Mouse (Mus musculus): ENCODE measurements around the gene Sema4a. TPM values are rescaled to one million over a fixed set of nuclear protein-coding genes. Genes with fewer than 3 reads are reported as not detected.

Sema4a gene
- polyA plus RNA-seq, 1 experiment from 2014 or later = 29.1 TPM

DNA sequence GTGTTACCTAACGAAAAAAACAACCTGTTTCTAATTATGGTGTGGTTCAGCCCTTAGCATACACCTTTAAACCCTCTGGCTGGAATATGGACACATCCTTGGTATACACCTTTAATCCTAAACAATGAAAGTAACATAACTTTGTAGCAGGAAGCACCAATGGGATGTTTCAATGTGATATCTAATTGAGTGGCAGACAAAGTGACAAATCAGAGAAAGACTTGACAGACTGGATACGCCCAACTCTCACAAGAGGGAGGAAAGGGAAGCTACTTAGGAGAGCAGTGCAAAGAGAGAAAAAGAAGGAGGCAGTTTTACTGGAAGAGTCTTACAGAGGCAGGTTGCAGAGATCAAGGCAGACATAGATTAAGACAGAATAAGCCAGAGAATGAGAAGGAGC is 8.5 kb upstream of the Sema4a start:
- H3K4me3 ChIP-seq (ENCODE audit: low read depth, low read length) = no peak overlapping the region
- H3K9me3 ChIP-seq (replicated peaks; ENCODE audit: control insufficient read depth, low read length) = no peaks in the 10 kb centered on the region
- WGBS (ENCODE audit: insufficient replicate concordance) = 53% methylated on average over 2 of the region's 2 CpGs
- no peak overlapping the region for H3K9ac ChIP-seq (ENCODE audit: low read depth, low read length)
- H3K4me2 ChIP-seq (ENCODE audit: low read depth, low read length) = no peak overlapping the region
- no peak overlapping the region for H3K27ac ChIP-seq (ENCODE audit: low read length)
- H3K36me3 ChIP-seq (ENCODE audit: control insufficient read depth, insufficient read depth) = no peaks in the 10 kb centered on the region
- no peak for ATAC-seq (ENCODE audit: low read depth)
- H3K27me3 ChIP-seq (ENCODE audit: control insufficient read depth, insufficient read depth, low read depth, low read length) = no peaks in the 10 kb centered on the region
- H3K4me1 ChIP-seq (ENCODE audit: control insufficient read depth, low read depth, low read length) = peaks cover 2% of the 10 kb centered on the region; the same call in 1 of the 2 replicates

DNA sequence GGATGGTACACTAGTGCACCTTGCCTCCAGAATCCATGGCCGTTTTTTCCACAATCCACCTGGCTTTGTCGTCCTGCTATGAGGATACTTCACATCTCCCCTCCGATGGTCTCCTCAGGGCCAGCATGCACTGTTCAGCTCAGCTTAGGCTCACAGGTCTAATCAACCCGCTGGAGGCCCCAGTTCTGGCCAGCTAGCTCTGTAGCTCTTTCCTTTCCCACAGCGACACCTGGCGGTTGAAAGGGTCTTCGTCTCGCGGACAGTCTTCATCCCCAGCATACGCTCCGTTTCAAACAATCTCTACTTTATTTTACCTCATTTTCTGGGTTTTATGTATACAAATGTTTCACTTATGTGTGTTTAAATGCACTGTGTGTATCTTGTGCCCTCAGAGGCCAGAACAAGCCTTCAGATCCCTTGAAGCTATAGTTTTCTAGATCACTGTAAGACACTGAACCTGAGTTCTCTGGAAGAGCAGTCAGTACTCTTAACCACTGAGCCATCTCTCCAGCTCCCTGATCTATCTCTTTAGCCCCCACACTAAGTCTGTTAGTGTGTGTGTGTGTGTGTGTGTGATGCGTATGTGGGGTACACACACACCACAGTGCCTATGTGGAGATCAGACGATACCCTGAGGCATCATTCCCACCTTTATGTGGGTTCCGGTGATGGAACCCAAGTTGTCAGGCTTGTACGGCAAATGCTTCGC is 6.3 kb upstream of the Sema4a start:
- Histone ChIP-seq H3K27ac (ENCODE audit: low read length) (no peak overlapping the region), H3K36me3 (ENCODE audit: control insufficient read depth, insufficient read depth) (no peaks in the 10 kb centered on the region), H3K27me3 (ENCODE audit: control insufficient read depth, insufficient read depth, low read depth, low read length) (no peaks in the 10 kb centered on the region), H3K9ac (ENCODE audit: low read depth, low read length) (no peak overlapping the region), H3K4me1 (ENCODE audit: control insufficient read depth, low read depth, low read length) (peaks cover 2% of the 10 kb centered on the region; the same call in 1 of the 2 replicates), H3K4me3 (ENCODE audit: low read depth, low read length) (no peak overlapping the region), H3K9me3 (replicated peaks; ENCODE audit: control insufficient read depth, low read length) (no peaks in the 10 kb centered on the region), H3K4me2 (ENCODE audit: low read depth, low read length) (no peak overlapping the region)
- peak; percentile 68 for ATAC-seq (ENCODE audit: low read depth)
- WGBS (ENCODE audit: insufficient replicate concordance) = 27% methylated on average over 16 of the region's 16 CpGs

GRCm38 (mm10) chr3:88465127-88465526 is 4.1 kb upstream of the Sema4a start:
- Histone ChIP-seq H3K27me3 (ENCODE audit: control insufficient read depth, insufficient read depth, low read depth, low read length) (peaks cover 3% of the 10 kb centered on the region), H3K9me3 (replicated peaks; ENCODE audit: control insufficient read depth, low read length) (no peaks in the 10 kb centered on the region), H3K4me2 (ENCODE audit: low read depth, low read length) (no peak overlapping the region), H3K27ac (ENCODE audit: low read length) (peak overlapping the region; percentile 9; the same call in 1 of the 2 replicates), H3K36me3 (ENCODE audit: control insufficient read depth, insufficient read depth) (no peaks in the 10 kb centered on the region), H3K9ac (ENCODE audit: low read depth, low read length) (no peak overlapping the region), H3K4me1 (ENCODE audit: control insufficient read depth, low read depth, low read length) (peaks cover 2% of the 10 kb centered on the region; the same call in 1 of the 2 replicates), H3K4me3 (ENCODE audit: low read depth, low read length) (no peak overlapping the region)
- no peak for ATAC-seq (ENCODE audit: low read depth)
- 53% methylated on average over 2 of the region's 2 CpGs for WGBS (ENCODE audit: insufficient replicate concordance)

DNA sequence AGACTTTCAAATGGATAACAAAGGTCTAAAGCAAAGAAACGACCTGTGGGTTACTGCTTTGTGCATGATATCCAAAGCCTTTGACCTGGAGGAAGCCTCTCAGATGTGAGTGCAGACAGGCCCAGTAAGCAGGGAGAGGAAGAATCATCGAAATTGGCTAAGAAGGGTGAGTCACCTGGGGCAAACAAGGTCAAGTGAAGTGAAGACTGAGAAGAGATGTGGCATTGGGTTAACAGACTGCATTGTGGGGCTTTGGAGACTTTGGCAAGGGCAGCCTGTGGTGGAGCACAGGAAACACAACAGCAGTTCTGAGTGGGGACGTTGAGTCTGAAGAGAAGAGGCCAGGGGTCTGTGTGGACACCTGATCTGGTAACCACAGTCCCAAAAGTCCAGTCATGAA is 3.4 kb upstream of the Sema4a start:
- Histone ChIP-seq H3K36me3 (ENCODE audit: control insufficient read depth, insufficient read depth) (no peaks in the 10 kb centered on the region), H3K4me1 (ENCODE audit: control insufficient read depth, low read depth, low read length) (peaks cover 2% of the 10 kb centered on the region; the same call in 1 of the 2 replicates), H3K4me2 (ENCODE audit: low read depth, low read length) (no peak overlapping the region), H3K27me3 (ENCODE audit: control insufficient read depth, insufficient read depth, low read depth, low read length) (peaks cover 5% of the 10 kb centered on the region), H3K4me3 (ENCODE audit: low read depth, low read length) (no peak overlapping the region), H3K9ac (ENCODE audit: low read depth, low read length) (no peak overlapping the region), H3K27ac (ENCODE audit: low read length) (no peak overlapping the region), H3K9me3 (replicated peaks; ENCODE audit: control insufficient read depth, low read length) (no peaks in the 10 kb centered on the region)
- WGBS (ENCODE audit: insufficient replicate concordance) = 22% methylated on average over 3 of the region's 3 CpGs
- no peak for ATAC-seq (ENCODE audit: low read depth)

DNA sequence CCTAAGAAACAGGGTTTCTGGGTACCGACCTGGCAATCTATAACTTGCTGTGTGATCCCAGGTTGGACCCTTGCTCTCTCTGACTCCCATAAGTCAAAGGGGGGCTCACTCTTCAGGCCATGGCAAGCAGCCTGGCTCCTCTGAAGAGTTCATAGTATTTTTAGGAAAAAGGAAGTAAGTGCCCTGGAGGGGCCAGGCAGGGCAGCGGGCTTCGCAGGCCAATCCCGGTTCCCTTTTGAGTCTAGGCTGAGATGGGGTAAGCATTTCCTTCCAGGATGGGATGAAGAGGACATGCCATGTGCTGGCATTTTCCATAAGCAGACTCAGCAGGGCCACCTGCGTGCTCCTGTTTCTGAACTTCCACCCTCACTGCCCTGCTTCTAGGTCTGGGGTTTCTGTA is 953 bp downstream of the Sema4a start:
- Histone ChIP-seq H3K4me2 (ENCODE audit: low read depth, low read length) (no peak overlapping the region), H3K4me1 (ENCODE audit: control insufficient read depth, low read depth, low read length) (peaks cover 9% of the 10 kb centered on the region; the same call in 1 of the 2 replicates), H3K9ac (ENCODE audit: low read depth, low read length) (no peak overlapping the region), H3K9me3 (replicated peaks; ENCODE audit: control insufficient read depth, low read length) (no peaks in the 10 kb centered on the region), H3K4me3 (ENCODE audit: low read depth, low read length) (no peak overlapping the region), H3K27me3 (ENCODE audit: control insufficient read depth, insufficient read depth, low read depth, low read length) (peaks cover 5% of the 10 kb centered on the region), H3K36me3 (ENCODE audit: control insufficient read depth, insufficient read depth) (no peaks in the 10 kb centered on the region), H3K27ac (ENCODE audit: low read length) (no peak overlapping the region)
- WGBS (ENCODE audit: insufficient replicate concordance) = 34% methylated on average over 5 of the region's 5 CpGs
- no peak for ATAC-seq (ENCODE audit: low read depth)

GRCm38 (mm10) chr3:88458778-88459219 is 2.2 kb downstream of the Sema4a start:
- Histone ChIP-seq H3K4me1 (ENCODE audit: control insufficient read depth, low read depth, low read length) (peaks cover 9% of the 10 kb centered on the region; the same call in 1 of the 2 replicates), H3K9ac (ENCODE audit: low read depth, low read length) (no peak overlapping the region), H3K36me3 (ENCODE audit: control insufficient read depth, insufficient read depth) (no peaks in the 10 kb centered on the region), H3K27ac (ENCODE audit: low read length) (no peak overlapping the region), H3K4me2 (ENCODE audit: low read depth, low read length) (no peak overlapping the region), H3K4me3 (ENCODE audit: low read depth, low read length) (no peak overlapping the region), H3K27me3 (ENCODE audit: control insufficient read depth, insufficient read depth, low read depth, low read length) (peaks cover 5% of the 10 kb centered on the region), H3K9me3 (replicated peaks; ENCODE audit: control insufficient read depth, low read length) (no peaks in the 10 kb centered on the region)
- 4% methylated on average over 14 of the region's 14 CpGs for WGBS (ENCODE audit: insufficient replicate concordance)
- no peak for ATAC-seq (ENCODE audit: low read depth)

- 60% methylated on average over 7 of the region's 7 CpGs for WGBS (ENCODE audit: insufficient replicate concordance)
- ATAC-seq (ENCODE audit: low read depth) = no peak
- H3K4me2 ChIP-seq (ENCODE audit: low read depth, low read length) = no peak overlapping the region
- H3K36me3 ChIP-seq (ENCODE audit: control insufficient read depth, insufficient read depth) = no peaks in the 10 kb centered on the region
- H3K27me3 ChIP-seq (ENCODE audit: control insufficient read depth, insufficient read depth, low read depth, low read length) = peaks cover 5% of the 10 kb centered on the region
- H3K4me3 ChIP-seq (ENCODE audit: low read depth, low read length) = no peak overlapping the region
- H3K4me1 ChIP-seq (ENCODE audit: control insufficient read depth, low read depth, low read length) = peaks cover 9% of the 10 kb centered on the region; the same call in 1 of the 2 replicates
- H3K27ac ChIP-seq (ENCODE audit: low read length) = peak overlapping the region; percentile 64
- H3K9me3 ChIP-seq (replicated peaks; ENCODE audit: control insufficient read depth, low read length) = no peaks in the 10 kb centered on the region
- H3K9ac ChIP-seq (ENCODE audit: low read depth, low read length) = no peak overlapping the region
Measured at GRCm38 (mm10) chr3:88456746-88457532, 4.0 kb downstream of the Sema4a start.

DNA sequence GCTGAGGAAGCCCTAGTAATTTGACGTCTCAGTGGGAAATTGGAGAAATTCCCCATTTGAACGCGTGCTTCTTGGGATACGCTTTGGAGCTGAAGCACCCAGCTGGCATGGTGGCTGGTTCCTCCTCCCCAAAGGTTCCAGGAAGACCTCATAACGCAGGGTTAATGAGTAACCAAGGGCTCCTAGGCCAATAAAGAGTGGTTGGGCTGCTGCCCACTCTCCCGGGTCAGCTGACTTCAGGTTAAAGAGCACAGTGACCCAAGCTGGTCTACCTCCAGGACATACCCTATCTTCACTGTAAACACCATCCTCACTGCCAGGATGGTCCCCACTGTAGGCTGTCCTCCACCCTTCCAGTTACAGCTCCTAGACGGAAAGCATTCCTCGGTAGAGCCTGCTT is 4.7 kb downstream of the Sema4a start:
- 73% methylated on average over 8 of the region's 8 CpGs for WGBS (ENCODE audit: insufficient replicate concordance)
- H3K27ac ChIP-seq (ENCODE audit: low read length) = peak overlapping the region; percentile 72
- peak; percentile 83 for ATAC-seq (ENCODE audit: low read depth)
- peaks cover 9% of the 10 kb centered on the region; the same call in 1 of the 2 replicates for H3K4me1 ChIP-seq (ENCODE audit: control insufficient read depth, low read depth, low read length)
- H3K4me3 ChIP-seq (ENCODE audit: low read depth, low read length) = peak overlapping the region; percentile 35
- H3K9me3 ChIP-seq (replicated peaks; ENCODE audit: control insufficient read depth, low read length) = no peaks in the 10 kb centered on the region
- H3K9ac ChIP-seq (ENCODE audit: low read depth, low read length) = no peak overlapping the region
- H3K36me3 ChIP-seq (ENCODE audit: control insufficient read depth, insufficient read depth) = no peaks in the 10 kb centered on the region
- H3K27me3 ChIP-seq (ENCODE audit: control insufficient read depth, insufficient read depth, low read depth, low read length) = peaks cover 5% of the 10 kb centered on the region
- peak overlapping the region; percentile 44; the same call in 1 of the 2 replicates for H3K4me2 ChIP-seq (ENCODE audit: low read depth, low read length)

All from liver, embryonic 16.5 days (tissue).